Mouse (Mus musculus): ENCODE measurements around the gene Arl15. TPM values are rescaled to one million over a fixed set of nuclear protein-coding genes. Genes with fewer than 3 reads are reported as not detected.

The Arl15 gene
- polyA plus RNA-seq, 1 experiment from 2014 or later, result 10.8 TPM

GRCm38 (mm10) chr13:113935697-113936096 is 141.4 kb downstream of the Arl15 start:
- H3K4me1 ChIP-seq (replicated peaks; ENCODE audit: insufficient read depth, low read length), result 0 out of 2 replicates have a peak, but pooled peaks cover 1% of the 10 kb centered on the region
- H3K27ac ChIP-seq, result no peak overlapping the region
- H3K4me3 ChIP-seq (replicated peaks; ENCODE audit: low read depth, low read length), result no peak overlapping the region
- ATAC-seq (replicated peaks; ENCODE audit: low FRiP score, low read depth) (no peak), DNase-seq (ENCODE audit: low spot score) (no peak)
- no peaks in the 10 kb centered on the region for H3K9me3 ChIP-seq (replicated peaks; ENCODE audit: low read length)
- H3K27me3 ChIP-seq (ENCODE audit: insufficient read depth, low read length), result no peaks in the 10 kb centered on the region
- no peak overlapping the region for H3K4me2 ChIP-seq (ENCODE audit: low read length)
- H3K36me3 ChIP-seq (ENCODE audit: insufficient read depth, low read length), result no peaks in the 10 kb centered on the region
- TF ChIP-seq CTCF (IDR thresholded peaks at IDR 0.05; ENCODE audit: low read depth), result no peak
- no peak overlapping the region for H3K9ac ChIP-seq (ENCODE audit: low read depth, low read length)
- 81% methylated on average over 4 of the region's 4 CpGs for WGBS

GRCm38 (mm10) chr13:113937231-113937630 is 142.9 kb downstream of the Arl15 start:
- 95% methylated on average over 5 of the region's 5 CpGs for WGBS
- no peak for ATAC-seq (replicated peaks; ENCODE audit: low FRiP score, low read depth)
- Histone ChIP-seq H3K4me2 (ENCODE audit: low read length) (no peak overlapping the region), H3K36me3 (ENCODE audit: insufficient read depth, low read length) (no peaks in the 10 kb centered on the region), H3K4me1 (replicated peaks; ENCODE audit: insufficient read depth, low read length) (no peaks in the 10 kb centered on the region), H3K27me3 (ENCODE audit: insufficient read depth, low read length) (no peaks in the 10 kb centered on the region), H3K27ac (no peak overlapping the region), H3K9ac (ENCODE audit: low read depth, low read length) (no peak overlapping the region), H3K9me3 (replicated peaks; ENCODE audit: low read length) (no peaks in the 10 kb centered on the region), H3K4me3 (replicated peaks; ENCODE audit: low read depth, low read length) (no peak overlapping the region)
- no peak for TF ChIP-seq CTCF (IDR thresholded peaks at IDR 0.05; ENCODE audit: low read depth)
- DNase-seq (ENCODE audit: low spot score), result no peak

GRCm38 (mm10) chr13:113938561-113938960 is 144.3 kb downstream of the Arl15 start:
- Histone ChIP-seq H3K9me3 (replicated peaks; ENCODE audit: low read length) (no peaks in the 10 kb centered on the region), H3K4me1 (replicated peaks; ENCODE audit: insufficient read depth, low read length) (no peaks in the 10 kb centered on the region), H3K4me2 (ENCODE audit: low read length) (no peak overlapping the region), H3K27me3 (ENCODE audit: insufficient read depth, low read length) (no peaks in the 10 kb centered on the region), H3K4me3 (replicated peaks; ENCODE audit: low read depth, low read length) (no peak overlapping the region), H3K27ac (no peak overlapping the region), H3K9ac (ENCODE audit: low read depth, low read length) (no peak overlapping the region), H3K36me3 (ENCODE audit: insufficient read depth, low read length) (no peaks in the 10 kb centered on the region)
- no peak for TF ChIP-seq CTCF (IDR thresholded peaks at IDR 0.05; ENCODE audit: low read depth)
- DNase-seq (ENCODE audit: low spot score) (no peak), ATAC-seq (replicated peaks; ENCODE audit: low FRiP score, low read depth) (no peak)
- 85% methylated on average over 9 of the region's 9 CpGs for WGBS

GRCm38 (mm10) chr13:113939097-113939496 is 144.8 kb downstream of the Arl15 start:
- Histone ChIP-seq H3K4me3 (replicated peaks; ENCODE audit: low read depth, low read length) (no peak overlapping the region), H3K9me3 (replicated peaks; ENCODE audit: low read length) (no peaks in the 10 kb centered on the region), H3K4me2 (ENCODE audit: low read length) (no peak overlapping the region), H3K9ac (ENCODE audit: low read depth, low read length) (no peak overlapping the region), H3K27ac (no peak overlapping the region), H3K36me3 (ENCODE audit: insufficient read depth, low read length) (no peaks in the 10 kb centered on the region), H3K27me3 (ENCODE audit: insufficient read depth, low read length) (no peaks in the 10 kb centered on the region), H3K4me1 (replicated peaks; ENCODE audit: insufficient read depth, low read length) (no peaks in the 10 kb centered on the region)
- no peak for TF ChIP-seq CTCF (IDR thresholded peaks at IDR 0.05; ENCODE audit: low read depth)
- ATAC-seq (replicated peaks; ENCODE audit: low FRiP score, low read depth) (no peak), DNase-seq (ENCODE audit: low spot score) (no peak)
- 91% methylated on average over 10 of the region's 10 CpGs for WGBS

GRCm38 (mm10) chr13:113939681-113940080 is 145.4 kb downstream of the Arl15 start:
- Histone ChIP-seq H3K36me3 (ENCODE audit: insufficient read depth, low read length) (no peaks in the 10 kb centered on the region), H3K4me2 (ENCODE audit: low read length) (no peak overlapping the region), H3K9me3 (replicated peaks; ENCODE audit: low read length) (no peaks in the 10 kb centered on the region), H3K4me3 (replicated peaks; ENCODE audit: low read depth, low read length) (no peak overlapping the region), H3K9ac (ENCODE audit: low read depth, low read length) (no peak overlapping the region), H3K4me1 (replicated peaks; ENCODE audit: insufficient read depth, low read length) (no peaks in the 10 kb centered on the region), H3K27ac (no peak overlapping the region), H3K27me3 (ENCODE audit: insufficient read depth, low read length) (no peaks in the 10 kb centered on the region)
- TF ChIP-seq CTCF (IDR thresholded peaks at IDR 0.05; ENCODE audit: low read depth), result no peak
- no peak for ATAC-seq (replicated peaks; ENCODE audit: low FRiP score, low read depth)
- DNase-seq (ENCODE audit: low spot score), result no peak
- WGBS, result 72% methylated on average over 3 of the region's 3 CpGs

- Histone ChIP-seq H3K27me3 (ENCODE audit: insufficient read depth, low read length) (no peaks in the 10 kb centered on the region), H3K27ac (no peak overlapping the region), H3K4me1 (replicated peaks; ENCODE audit: insufficient read depth, low read length) (no peaks in the 10 kb centered on the region), H3K4me2 (ENCODE audit: low read length) (no peak overlapping the region), H3K9ac (ENCODE audit: low read depth, low read length) (no peak overlapping the region), H3K4me3 (replicated peaks; ENCODE audit: low read depth, low read length) (no peak overlapping the region), H3K36me3 (ENCODE audit: insufficient read depth, low read length) (no peaks in the 10 kb centered on the region), H3K9me3 (replicated peaks; ENCODE audit: low read length) (no peaks in the 10 kb centered on the region)
- ATAC-seq (replicated peaks; ENCODE audit: low FRiP score, low read depth) (no peak), DNase-seq (ENCODE audit: low spot score) (no peak)
- TF ChIP-seq CTCF (IDR thresholded peaks at IDR 0.05; ENCODE audit: low read depth), result no peak
- WGBS, result 88% methylated on average over 7 of the region's 7 CpGs
Measured at GRCm38 (mm10) chr13:113940151-113940550, 145.8 kb downstream of the Arl15 start.

- H3K4me1 ChIP-seq (replicated peaks; ENCODE audit: insufficient read depth, low read length), result no peaks in the 10 kb centered on the region
- no peak for DNase-seq (ENCODE audit: low spot score)
- H3K4me3 ChIP-seq (replicated peaks; ENCODE audit: low read depth, low read length), result no peak overlapping the region
- H3K9ac ChIP-seq (ENCODE audit: low read depth, low read length), result no peak overlapping the region
- H3K4me2 ChIP-seq (ENCODE audit: low read length), result no peak overlapping the region
- H3K27ac ChIP-seq, result no peak overlapping the region
- H3K9me3 ChIP-seq (replicated peaks; ENCODE audit: low read length), result no peaks in the 10 kb centered on the region
- no peaks in the 10 kb centered on the region for H3K27me3 ChIP-seq (ENCODE audit: insufficient read depth, low read length)
- WGBS, result 77% methylated on average over 3 of the region's 3 CpGs
- H3K36me3 ChIP-seq (ENCODE audit: insufficient read depth, low read length), result no peaks in the 10 kb centered on the region
- ATAC-seq (replicated peaks; ENCODE audit: low FRiP score, low read depth), result no peak
- no peak for TF ChIP-seq CTCF (IDR thresholded peaks at IDR 0.05; ENCODE audit: low read depth)
Measured at GRCm38 (mm10) chr13:113941943-113942342, 147.6 kb downstream of the Arl15 start.

Data from kidney, postnatal 0 days (tissue).